Mouse (Mus musculus) neural tube, embryonic 15.5 days (tissue): Measurements from ENCODE around the gene Clec12b. TPM values are rescaled to one million over a fixed set of nuclear protein-coding genes. Genes with fewer than 3 reads are reported as not detected.
A peak's percentile ranks its signal among the peaks of the same experiment; 100 is the strongest.

Experiments used
- ATAC-seq: fragments of 200-750 bp; cut with Nextera tagmentation; 2 replicates; pipeline ENCODE4 v1.8.0; 2017; ENCODE audit warnings: mild to moderate bottlenecking, moderate TSS enrichment, moderate library complexity; ENCODE audit not compliant: low FRiP score
- H3K27ac ChIP-seq: fragments of 300-500 bp; sonication (generic); replicated peaks from 2 replicates; pipeline ENCODE4 v1.5.1; 2015; ENCODE audit warnings: mild to moderate bottlenecking, inconsistent platforms
- H3K27me3 ChIP-seq: fragments of 300-500 bp; sonication (generic); replicated peaks from 2 replicates; pipeline ENCODE4 v1.6.1; 2015; ENCODE audit warnings: inconsistent platforms
- H3K36me3 ChIP-seq: fragments of 300-500 bp; sonication (generic); 2 replicates; pipeline ENCODE4 v1.6.1; 2015; ENCODE audit warnings: inconsistent platforms
- H3K4me1 ChIP-seq: fragments of 300-500 bp; sonication (generic); 2 replicates; pipeline ENCODE4 v1.6.1; 2015; ENCODE audit warnings: inconsistent platforms
- H3K4me2 ChIP-seq: fragments of 300-500 bp; sonication (generic); 2 replicates; pipeline ENCODE4 v1.6.1; 2015; ENCODE audit warnings: inconsistent platforms, mild to moderate bottlenecking, moderate library complexity
- H3K4me3 ChIP-seq: fragments of 300-500 bp; sonication (generic); replicated peaks from 2 replicates; pipeline ENCODE4 v1.5.1; 2015; ENCODE audit warnings: mild to moderate bottlenecking, inconsistent platforms
- H3K9ac ChIP-seq: fragments of 300-500 bp; sonication (generic); replicated peaks from 2 replicates; pipeline ENCODE4 v1.6.1; 2015; ENCODE audit warnings: mild to moderate bottlenecking, inconsistent platforms
- H3K9me3 ChIP-seq: fragments of 300-500 bp; sonication (generic); replicated peaks from 2 replicates; pipeline ENCODE4 v1.6.1; 2016; ENCODE audit warnings: inconsistent platforms
- WGBS: fragments of 180-500 bp; shearing (Covaris S2); methylation state at CpG from one replicate; pipeline ENCODE4 v1.1.7; 2015; ENCODE audit warnings: mixed read lengths; 5-methylcytosine and 5-hydroxymethylcytosine counted together
- polyA plus RNA-seq: library from polyadenylated mRNA; unstranded; fragments of >200 nt; fragmentation: Nextera tagmentation; extraction: Ambion mirVana; gene quantifications from 2 replicates; pipeline ENCODE4 v1.2.1, GENCODE M21; 2015

The Clec12b gene
- polyA plus RNA-seq, 1 experiment from 2014 or later, result 0.23 TPM

DNA sequence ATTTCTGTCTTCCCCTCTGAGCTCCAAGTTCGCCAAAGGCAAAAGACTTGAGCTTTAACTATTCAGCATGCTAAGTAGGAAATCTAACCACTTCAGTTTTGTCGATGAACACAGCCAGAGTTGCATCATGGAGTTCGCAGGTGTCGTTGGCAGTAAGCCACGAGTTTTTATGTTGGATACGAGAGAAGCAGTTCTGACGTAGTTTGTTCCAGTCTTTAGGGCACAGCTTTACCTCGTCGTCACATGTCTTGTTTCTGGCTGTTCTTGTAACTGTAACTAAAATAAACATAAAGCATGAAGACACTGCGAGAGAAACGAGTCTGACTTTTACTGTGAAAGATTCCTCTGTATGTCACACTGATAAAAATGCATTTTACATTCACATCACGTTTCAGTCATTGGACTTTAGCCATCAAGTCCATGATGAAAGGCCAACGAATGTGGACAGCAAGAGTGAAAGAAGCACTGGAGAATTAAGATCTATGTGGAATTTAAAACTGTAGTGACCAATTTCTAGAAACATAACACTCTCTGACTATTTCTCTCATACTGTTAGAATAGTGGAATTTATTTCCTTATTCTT is 59.0 kb downstream of the Clec12b start:
- Histone ChIP-seq H3K27ac (no peak overlapping the region), H3K36me3 (no peaks in the 10 kb centered on the region), H3K4me2 (0 out of 2 replicates have a peak overlapping the region, but pooled peaks have one; percentile 0), H3K9ac (no peak overlapping the region), H3K27me3 (no peaks in the 10 kb centered on the region), H3K4me1 (no peaks in the 10 kb centered on the region), H3K9me3 (no peaks in the 10 kb centered on the region), H3K4me3 (no peak overlapping the region)
- 64% methylated on average over 13 of the region's 13 CpGs for WGBS
- no peak for ATAC-seq

DNA sequence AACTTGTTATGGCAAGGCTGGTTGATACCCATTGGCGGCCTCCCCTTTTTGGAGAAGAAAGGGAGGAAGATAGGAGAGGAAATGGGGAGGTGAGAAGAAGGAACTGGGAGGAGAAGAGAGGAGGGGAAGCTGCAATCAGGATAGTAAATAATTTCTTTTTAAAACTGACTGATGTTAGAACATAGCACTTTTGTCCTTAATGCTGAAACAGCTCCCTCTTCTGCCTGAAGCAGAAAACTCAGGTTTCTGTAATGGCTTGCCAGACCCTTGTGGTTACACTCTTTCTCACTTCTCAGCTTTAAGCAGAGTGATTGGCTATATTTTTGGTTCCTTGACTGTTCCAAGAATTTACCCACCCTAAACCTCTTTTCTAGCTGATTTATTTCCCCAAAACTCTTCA is 59.7 kb downstream of the Clec12b start:
- Histone ChIP-seq H3K27ac (no peak overlapping the region), H3K4me2 (no peak overlapping the region), H3K9me3 (no peaks in the 10 kb centered on the region), H3K36me3 (no peaks in the 10 kb centered on the region), H3K4me3 (no peak overlapping the region), H3K27me3 (no peaks in the 10 kb centered on the region), H3K9ac (no peak overlapping the region), H3K4me1 (no peaks in the 10 kb centered on the region)
- no peak for ATAC-seq
- WGBS, result 70% methylated on average over 1 of the region's 1 CpGs

Other genes starting within 250 kb of the Clec12b start
- gene Clec2d, start 205.3 kb downstream of the Clec12b start, polyA plus RNA-seq, result 0.24 and 0.40 TPM in 2 replicates
- 0.09 and 0.47 TPM in 2 replicates for gene Cd69, start 110.4 kb downstream of the Clec12b start, polyA plus RNA-seq
- gene 4922502D21Rik, start 54.1 kb downstream of the Clec12b start, polyA plus RNA-seq, result not detected in 2 replicates
- gene Clec12a, start 43.2 kb downstream of the Clec12b start, polyA plus RNA-seq, result 0.35 and 2.2 TPM in 2 replicates
- gene Clec1b, start 11.4 kb upstream of the Clec12b start, polyA plus RNA-seq, result 0.55 and 0.77 TPM in 2 replicates
- 0.10 and 0.24 TPM in 2 replicates for gene Clec9a, start 23.0 kb upstream of the Clec12b start, polyA plus RNA-seq
- 1.9 and 2.6 TPM in 2 replicates for gene Clec1a, start 66.1 kb upstream of the Clec12b start, polyA plus RNA-seq
- 0.04 TPM in 1 of 2 replicates, not detected in the other for gene Olr1, start 121.3 kb upstream of the Clec12b start, polyA plus RNA-seq
- 0.10 TPM in 1 of 2 replicates, not detected in the other for gene Tmem52b, start 126.7 kb upstream of the Clec12b start, polyA plus RNA-seq
- gene Gabarapl1, start 147.3 kb upstream of the Clec12b start, polyA plus RNA-seq, result 189 and 223 TPM in 2 replicates
- gene Klre1, start 192.0 kb upstream of the Clec12b start, polyA plus RNA-seq, result 0.10 TPM in 1 of 2 replicates, not detected in the other
- gene Klrd1, start 205.9 kb upstream of the Clec12b start, polyA plus RNA-seq, result 2.3 TPM in 1 of 2 replicates, not detected in the other
- gene Klrk1, start 238.0 kb upstream of the Clec12b start, polyA plus RNA-seq, result 0.20 and 1.5 TPM in 2 replicates